Mouse (Mus musculus) embryonic facial prominence, embryonic 10.5 days (tissue): Measurements from ENCODE around the gene Zfp747. TPM values are rescaled to one million over a fixed set of nuclear protein-coding genes. Genes with fewer than 3 reads are reported as not detected.
"Not testable (repeated sequence)": the region's sequence is repeated elsewhere in the genome, so short reads cannot be mapped to it uniquely, and the experiment has no call there.

Experiments used
- DNase-seq: peaks from one replicate; pipeline ENCODE4 v3.0.0-alpha.2; 2017; ENCODE audit warnings: low spot score
- H3K27ac ChIP-seq: fragments of 300-500 bp; sonication (generic); replicated peaks from 2 replicates; pipeline ENCODE4 v1.5.1; 2016; ENCODE audit warnings: mild to moderate bottlenecking
- H3K27me3 ChIP-seq: fragments of 300-500 bp; sonication (generic); replicated peaks from 2 replicates; pipeline ENCODE4 v1.6.1; 2016; ENCODE audit warnings: low read depth, mild to moderate bottlenecking; ENCODE audit not compliant: poor library complexity, severe bottlenecking
- H3K36me3 ChIP-seq: fragments of 300-500 bp; sonication (generic); replicated peaks from 2 replicates; pipeline ENCODE4 v1.6.1; 2016; ENCODE audit warnings: mild to moderate bottlenecking, moderate library complexity
- H3K4me1 ChIP-seq: fragments of 300-500 bp; sonication (generic); 2 replicates; pipeline ENCODE4 v1.6.1; 2016
- H3K4me3 ChIP-seq: fragments of 300-500 bp; sonication (generic); 2 replicates; pipeline ENCODE4 v1.5.1; 2016; ENCODE audit warnings: mild to moderate bottlenecking, moderate library complexity
- H3K9me3 ChIP-seq: fragments of 300-500 bp; sonication (generic); 2 replicates; pipeline ENCODE4 v1.6.1; 2016; ENCODE audit warnings: mild to moderate bottlenecking
- WGBS: fragments of 180-500 bp; shearing (Covaris S2); methylation state at CpG from one replicate; pipeline ENCODE4 v1.1.7; 2016; 5-methylcytosine and 5-hydroxymethylcytosine counted together
- polyA plus RNA-seq: library from polyadenylated mRNA; unstranded; fragments of >200 nt; fragmentation: Nextera tagmentation; extraction: Ambion mirVana; gene quantifications from 2 replicates; pipeline ENCODE4 v1.2.1, GENCODE M21; 2016

The Zfp747 gene
- polyA plus RNA-seq, 1 experiment from 2014 or later: 9.3 TPM

GRCm38 (mm10) chr7:127392251-127392824 is 16.5 kb upstream of the Zfp747 start:
- DNase-seq: no peak
- H3K4me3 ChIP-seq: peak overlapping the region; percentile 80
- peaks cover 19% of the 10 kb centered on the region for H3K4me1 ChIP-seq
- H3K9me3 ChIP-seq: no peaks in the 10 kb centered on the region
- no peak overlapping the region; the same call in 1 of the 2 replicates for H3K27ac ChIP-seq
- H3K36me3 ChIP-seq: peaks cover 21% of the 10 kb centered on the region
- no peaks in the 10 kb centered on the region for H3K27me3 ChIP-seq
- WGBS: 84% methylated on average over 8 of the region's 8 CpGs

- no peak overlapping the region for H3K27ac ChIP-seq
- DNase-seq: no peak
- H3K36me3 ChIP-seq: peaks cover 21% of the 10 kb centered on the region
- H3K4me1 ChIP-seq: peaks cover 22% of the 10 kb centered on the region
- H3K27me3 ChIP-seq: no peaks in the 10 kb centered on the region
- 0 out of 2 replicates have a peak overlapping the region, but pooled peaks have one; percentile 4 for H3K4me3 ChIP-seq
- 96% methylated on average over 16 of the region's 16 CpGs for WGBS
- H3K9me3 ChIP-seq: no peaks in the 10 kb centered on the region
These were observed 15.7 kb upstream of the Zfp747 start for GRCm38 (mm10) chr7:127391538-127391937.

- Histone ChIP-seq H3K9me3 (peaks cover 4% of the 10 kb centered on the region), H3K4me3 (no peak overlapping the region; the same call in 1 of the 2 replicates), H3K27ac (no peak overlapping the region), H3K4me1 (peaks cover 25% of the 10 kb centered on the region), H3K36me3 (peaks cover 25% of the 10 kb centered on the region), H3K27me3 (no peaks in the 10 kb centered on the region)
- DNase-seq: no peak
- 78% methylated on average over 7 of the region's 7 CpGs for WGBS
These were observed 14.5 kb upstream of the Zfp747 start for GRCm38 (mm10) chr7:127390306-127390705.

- H3K27ac ChIP-seq, H3K4me3 ChIP-seq, H3K27me3 ChIP-seq, DNase-seq: not testable (repeated sequence)
- Histone ChIP-seq H3K4me1 (peaks cover 17% of the 10 kb centered on the region), H3K36me3 (peaks cover 46% of the 10 kb centered on the region), H3K9me3 (peaks cover 13% of the 10 kb centered on the region)
These were observed 12.4 kb upstream of the Zfp747 start for GRCm38 (mm10) chr7:127388201-127388600.

GRCm38 (mm10) chr7:127386641-127387392 is 11.0 kb upstream of the Zfp747 start, which contains the start of gene 9130019O22Rik:
Gene 9130019O22Rik (minus strand): TSS chr7:127387166.
- Histone ChIP-seq H3K4me3 (peak within 1 kb of the TSS; percentile 67), H3K36me3 (peaks cover 49% of the 10 kb centered on the region), H3K27ac (peak within 1 kb of the TSS; percentile 78), H3K9me3 (peaks cover 19% of the 10 kb centered on the region), H3K4me1 (peaks cover 7% of the 10 kb centered on the region), H3K27me3 (no peaks in the 10 kb centered on the region)
- WGBS: 15% methylated on average over 38 of the region's 38 CpGs
- DNase-seq: peak; percentile 80

GRCm38 (mm10) chr7:127385560-127385959 is 9.7 kb upstream of the Zfp747 start:
- WGBS: 91% methylated on average over 4 of the region's 4 CpGs
- H3K4me3 ChIP-seq, H3K27ac ChIP-seq, H3K27me3 ChIP-seq, H3K4me1 ChIP-seq, DNase-seq: not testable (repeated sequence)
- H3K9me3 ChIP-seq: peaks cover 19% of the 10 kb centered on the region
- peaks cover 38% of the 10 kb centered on the region for H3K36me3 ChIP-seq

- Histone ChIP-seq H3K4me1 (peaks cover 9% of the 10 kb centered on the region), H3K27ac (no peak overlapping the region), H3K4me3 (no peak overlapping the region), H3K27me3 (no peaks in the 10 kb centered on the region), H3K36me3 (peaks cover 24% of the 10 kb centered on the region), H3K9me3 (peaks cover 13% of the 10 kb centered on the region)
- 76% methylated on average over 6 of the region's 6 CpGs for WGBS
- DNase-seq: no peak
These were observed 2.6 kb upstream of the Zfp747 start for GRCm38 (mm10) chr7:127378310-127378921.

- 80% methylated on average over 3 of the region's 3 CpGs for WGBS
- H3K27ac ChIP-seq, H3K27me3 ChIP-seq, H3K4me1 ChIP-seq, DNase-seq, H3K4me3 ChIP-seq, H3K9me3 ChIP-seq: not testable (repeated sequence)
- peaks cover 33% of the 10 kb centered on the region for H3K36me3 ChIP-seq
These were observed 4.0 kb downstream of the Zfp747 start for GRCm38 (mm10) chr7:127371870-127372269.

- no peak for DNase-seq
- Histone ChIP-seq H3K27me3 (no peaks in the 10 kb centered on the region), H3K27ac (no peak overlapping the region), H3K4me3 (no peak overlapping the region), H3K4me1 (peaks cover 9% of the 10 kb centered on the region), H3K36me3 (peaks cover 33% of the 10 kb centered on the region), H3K9me3 (peaks cover 10% of the 10 kb centered on the region)
- WGBS: 81% methylated on average over 2 of the region's 2 CpGs
These were observed 4.6 kb downstream of the Zfp747 start for GRCm38 (mm10) chr7:127371213-127371612.

- no peaks in the 10 kb centered on the region for H3K36me3 ChIP-seq
- no peak for DNase-seq
- no peak overlapping the region for H3K27ac ChIP-seq
- H3K4me1 ChIP-seq: peaks cover 11% of the 10 kb centered on the region
- H3K4me3 ChIP-seq: no peak overlapping the region
- H3K27me3 ChIP-seq: peaks cover 43% of the 10 kb centered on the region
- H3K9me3 ChIP-seq: no peaks in the 10 kb centered on the region
- 90% methylated on average over 3 of the region's 3 CpGs for WGBS
These were observed 9.6 kb downstream of the Zfp747 start for GRCm38 (mm10) chr7:127366249-127366648.

- Histone ChIP-seq H3K27ac (no peak overlapping the region), H3K4me1 (peaks cover 11% of the 10 kb centered on the region), H3K9me3 (no peaks in the 10 kb centered on the region), H3K36me3 (no peaks in the 10 kb centered on the region), H3K27me3 (peaks cover 55% of the 10 kb centered on the region), H3K4me3 (peak overlapping the region; percentile 55)
- no peak for DNase-seq
- 51% methylated on average over 4 of the region's 4 CpGs for WGBS
These were observed 11.7 kb downstream of the Zfp747 start for GRCm38 (mm10) chr7:127364166-127364565.

- DNase-seq: peak; percentile 55
- under 1% methylated on average over 24 of the region's 24 CpGs for WGBS
- Histone ChIP-seq H3K4me3 (peak overlapping the region; percentile 55), H3K9me3 (no peaks in the 10 kb centered on the region), H3K27me3 (peaks cover 55% of the 10 kb centered on the region), H3K36me3 (no peaks in the 10 kb centered on the region), H3K27ac (peak overlapping the region; percentile 52; the same call in 1 of the 2 replicates), H3K4me1 (peaks cover 11% of the 10 kb centered on the region)
These were observed 12.4 kb downstream of the Zfp747 start for GRCm38 (mm10) chr7:127363475-127363921.
